Mouse (Mus musculus): ENCODE measurements at regions not wholly inside any gene's neighbourhood (a gene's known extent, or its start where the extent isn't known, plus 50 kb on each side); places are given as distances from the start of the nearest gene placed in this dataset.

DNA sequence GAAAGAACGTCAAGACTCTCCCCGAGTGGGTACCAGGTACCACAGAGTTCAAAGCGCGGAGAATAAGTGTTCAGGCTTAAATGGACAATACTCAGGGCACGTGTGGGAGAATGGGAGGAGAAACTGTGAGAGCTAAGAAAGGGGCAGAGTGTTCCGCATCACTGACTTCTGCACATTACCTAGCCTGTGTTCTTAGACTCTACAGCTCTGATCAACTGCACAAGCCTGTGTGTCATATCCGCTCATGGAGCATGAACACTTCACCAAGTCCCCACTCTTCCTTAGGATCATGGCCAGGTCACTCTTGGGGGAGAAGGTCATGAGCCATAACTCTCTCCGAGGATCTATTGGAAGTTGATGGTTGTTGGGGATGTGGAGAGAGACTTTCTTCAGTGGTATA lies 383.4 kb downstream of the Sox2 start:
- TF ChIP-seq CTCF (IDR thresholded peaks at IDR 0.05; ENCODE audit: low read depth, low read length) (no peak), TAL1 (conservative IDR thresholded peaks at IDR 0.05; ENCODE audit: low read depth, low read length) (no peak), GATA2 (IDR thresholded peaks at IDR 0.05; ENCODE audit: borderline replicate concordance, low read depth, low read length) (no peak)

All from G1E (cell line).